Mouse (Mus musculus): ENCODE results near the gene Myo7a. TPM values are rescaled to one million over a fixed set of nuclear protein-coding genes. Genes with fewer than 3 reads are reported as not detected.

Myo7a gene
- polyA plus RNA-seq (2012; rRNA removed): 29.5 and 35.3 TPM in 2 replicates

DNA sequence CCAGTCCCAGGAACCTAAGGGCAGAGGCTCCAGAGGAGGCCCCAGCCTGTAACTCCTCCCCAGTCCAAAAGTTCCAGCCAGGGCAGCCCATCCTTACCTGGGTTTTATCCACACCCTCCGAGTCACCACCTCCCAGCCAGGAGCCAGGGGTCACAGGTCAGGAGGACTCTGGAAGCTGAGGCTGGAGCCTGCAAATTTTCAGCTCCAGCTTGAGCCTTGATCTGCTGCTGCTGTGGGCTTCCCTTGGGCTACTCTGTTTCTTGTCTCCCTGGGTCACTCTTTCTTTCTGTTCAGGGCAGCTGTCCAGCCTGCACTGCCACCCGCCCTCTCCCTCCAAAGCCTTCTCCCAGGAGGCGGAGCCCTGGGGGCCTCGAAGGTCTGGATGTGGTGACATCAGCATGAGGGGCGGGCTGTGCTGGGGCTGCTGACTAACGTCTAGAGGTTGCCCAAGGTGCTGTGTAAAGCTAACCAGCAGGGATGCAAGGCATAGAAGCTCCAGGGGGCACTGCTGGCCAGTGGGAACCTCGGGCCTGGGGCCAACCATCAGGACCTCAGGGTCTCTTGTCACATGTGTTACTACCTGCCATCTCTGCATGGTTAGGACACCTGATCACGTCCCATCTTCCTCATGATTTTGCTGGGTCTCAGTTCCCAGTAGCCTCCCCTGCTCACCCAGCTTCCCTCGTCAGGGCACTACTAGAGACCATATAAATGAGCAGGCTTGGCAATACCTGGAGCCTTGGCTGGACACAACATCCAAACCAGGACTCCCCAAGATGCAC lies at the start of gene Myo7a:
Gene Myo7a, minus strand, starts transcription at position 346 of the 782 bp plus-strand sequence.
- DNase-seq (ENCODE audit: low spot score): no peak

DNA sequence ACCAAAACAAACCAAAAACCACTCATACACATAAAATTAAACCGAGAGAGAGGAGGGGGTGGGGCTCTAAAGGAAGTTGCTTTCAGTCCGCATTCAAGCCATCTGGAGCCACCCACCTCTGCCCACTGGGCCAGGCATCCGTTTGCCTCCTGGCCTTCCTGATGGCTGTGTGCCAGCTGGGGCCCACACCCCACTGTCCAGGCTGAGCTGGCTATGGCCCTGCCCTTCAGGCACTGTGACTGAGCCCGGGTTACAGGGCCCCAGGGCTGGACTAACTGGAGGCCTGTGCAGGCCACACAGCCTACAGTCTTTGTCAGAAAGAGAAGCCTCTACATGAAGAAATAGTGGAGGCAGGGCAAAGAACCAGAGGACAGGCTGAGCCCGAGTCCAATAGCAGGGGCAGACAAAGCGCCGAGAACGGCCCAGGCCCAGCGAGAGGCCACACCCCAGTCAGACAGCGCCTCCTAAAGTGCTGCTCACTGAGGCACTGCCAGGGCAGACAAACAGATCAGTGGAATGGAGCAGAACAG lies 45.7 kb upstream of the Myo7a start:
- peak; percentile 68 for DNase-seq (ENCODE audit: low spot score)

DNA sequence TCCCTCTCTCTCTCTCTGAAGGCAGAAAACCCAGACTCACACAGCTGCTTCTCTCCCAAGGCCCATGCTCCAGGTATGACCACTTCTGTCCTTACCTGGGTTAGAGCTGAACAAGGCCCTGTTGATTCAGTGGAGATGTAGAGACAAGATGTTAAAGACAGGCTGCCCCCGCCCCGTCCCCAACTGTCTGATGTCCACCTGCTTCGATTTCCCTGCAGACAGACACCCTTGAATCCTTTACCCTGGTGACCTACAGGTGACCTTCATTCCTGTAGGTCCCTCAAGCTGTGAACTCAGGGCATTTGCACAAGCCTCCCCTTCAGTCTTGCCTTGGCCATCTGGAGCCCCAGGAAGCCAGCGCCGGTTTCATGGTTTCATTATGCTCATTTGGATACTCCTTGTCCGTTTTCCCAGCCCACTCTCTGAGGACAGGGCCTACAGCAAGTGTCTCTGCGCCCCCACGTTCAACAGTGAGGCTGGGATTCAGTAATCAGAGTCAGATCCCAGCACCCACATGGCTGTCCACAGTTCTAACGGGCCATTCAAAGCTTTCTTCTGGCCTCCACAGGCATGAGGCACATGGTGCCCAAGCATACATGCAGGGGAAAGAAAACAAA lies 45.2 kb upstream of the Myo7a start:
- no peak for DNase-seq (ENCODE audit: low spot score)

DNA sequence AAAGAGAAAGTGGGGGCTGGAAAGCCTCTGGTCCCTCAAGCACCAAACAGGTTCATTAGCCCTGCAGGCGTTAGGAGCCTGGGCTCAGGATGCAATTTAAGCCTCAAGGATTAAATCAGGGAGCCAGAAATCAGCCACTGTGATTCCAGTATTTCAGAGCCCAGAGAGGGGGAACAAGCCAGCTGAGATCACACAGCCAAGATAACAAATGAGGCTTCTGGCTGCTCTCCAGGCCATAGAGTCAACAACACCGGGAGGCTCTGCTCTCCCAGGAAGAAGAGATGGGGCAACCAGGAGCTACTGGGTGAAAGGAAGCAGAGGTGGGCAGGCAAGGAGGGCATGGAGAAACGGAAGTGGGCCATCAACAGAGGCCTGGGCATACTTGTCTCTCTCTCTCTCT lies 44.4 kb upstream of the Myo7a start:
- no peak for DNase-seq (ENCODE audit: low spot score)

DNA sequence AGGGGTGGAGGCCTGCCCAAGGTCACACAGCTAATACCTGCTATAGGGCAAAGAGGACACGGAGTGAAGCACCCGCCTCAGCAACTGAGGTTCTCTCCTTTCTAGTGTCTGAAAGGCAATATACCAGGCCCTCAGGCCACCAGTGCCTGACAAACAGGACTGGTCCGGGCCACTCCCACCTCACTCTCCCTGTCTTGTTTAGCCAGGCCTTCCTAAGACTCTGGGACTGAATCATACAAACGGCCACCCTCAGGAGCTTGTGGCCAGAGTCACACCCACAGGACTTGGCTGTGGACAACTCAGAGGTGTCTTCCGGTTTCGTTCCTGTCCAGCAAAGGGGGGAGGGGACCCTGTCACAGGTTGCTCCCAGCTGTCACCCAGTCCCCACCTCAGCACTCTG lies 42.9 kb upstream of the Myo7a start:
- DNase-seq (ENCODE audit: low spot score): no peak

DNA sequence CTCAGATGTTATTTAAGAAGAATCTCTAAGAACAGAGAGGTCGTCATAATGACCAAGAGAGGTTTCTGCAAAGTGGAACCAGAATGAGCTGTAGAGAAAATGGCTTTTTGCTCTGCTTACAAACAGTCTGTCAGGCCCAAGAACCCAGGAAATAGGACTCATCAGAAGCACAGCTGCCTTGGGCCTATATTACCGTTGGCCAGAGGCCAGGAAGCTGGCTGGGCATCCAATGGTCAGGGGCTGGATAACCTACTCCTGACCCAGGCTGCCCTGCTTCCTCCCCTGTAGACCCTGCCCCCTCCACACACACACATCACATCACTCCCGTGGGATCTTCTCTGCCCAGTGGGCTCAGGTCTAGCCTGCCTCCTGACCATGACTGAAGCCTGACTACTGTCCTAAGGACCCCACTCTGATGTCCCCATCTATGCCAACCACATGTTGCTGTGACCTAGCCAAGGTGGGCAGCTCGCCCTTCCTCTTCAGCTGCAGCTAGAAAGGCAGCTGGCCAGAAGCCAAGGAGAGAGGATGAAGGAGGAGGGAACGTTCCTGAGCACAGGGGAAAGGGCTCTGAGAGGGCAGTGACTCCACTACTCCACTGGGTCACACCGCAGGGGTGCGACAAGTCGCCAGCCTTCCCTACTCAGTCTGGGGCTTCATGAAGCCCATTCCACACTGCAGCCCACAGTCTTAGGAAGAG lies 40.9 kb upstream of the Myo7a start:
- no peak for DNase-seq (ENCODE audit: low spot score)

DNA sequence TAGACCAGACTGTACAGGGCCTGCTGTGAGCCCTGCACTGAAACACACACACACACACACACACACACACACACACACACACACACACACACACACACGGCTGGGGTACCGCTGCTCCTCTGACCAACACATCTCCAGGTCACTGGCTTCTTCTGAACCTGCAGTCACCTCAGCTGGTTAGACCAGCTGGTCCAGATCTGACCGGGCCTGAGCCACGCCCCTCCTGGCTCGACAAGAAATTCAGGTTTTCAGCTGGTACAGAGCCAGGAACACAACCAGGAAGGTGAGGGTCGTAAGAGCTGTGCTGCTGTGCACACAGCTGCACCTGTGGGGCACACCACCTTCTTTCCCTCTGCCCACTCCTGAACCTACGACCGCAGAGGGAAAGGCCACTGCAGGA lies 39.2 kb upstream of the Myo7a start:
- DNase-seq (ENCODE audit: low spot score): peak; percentile 64

DNA sequence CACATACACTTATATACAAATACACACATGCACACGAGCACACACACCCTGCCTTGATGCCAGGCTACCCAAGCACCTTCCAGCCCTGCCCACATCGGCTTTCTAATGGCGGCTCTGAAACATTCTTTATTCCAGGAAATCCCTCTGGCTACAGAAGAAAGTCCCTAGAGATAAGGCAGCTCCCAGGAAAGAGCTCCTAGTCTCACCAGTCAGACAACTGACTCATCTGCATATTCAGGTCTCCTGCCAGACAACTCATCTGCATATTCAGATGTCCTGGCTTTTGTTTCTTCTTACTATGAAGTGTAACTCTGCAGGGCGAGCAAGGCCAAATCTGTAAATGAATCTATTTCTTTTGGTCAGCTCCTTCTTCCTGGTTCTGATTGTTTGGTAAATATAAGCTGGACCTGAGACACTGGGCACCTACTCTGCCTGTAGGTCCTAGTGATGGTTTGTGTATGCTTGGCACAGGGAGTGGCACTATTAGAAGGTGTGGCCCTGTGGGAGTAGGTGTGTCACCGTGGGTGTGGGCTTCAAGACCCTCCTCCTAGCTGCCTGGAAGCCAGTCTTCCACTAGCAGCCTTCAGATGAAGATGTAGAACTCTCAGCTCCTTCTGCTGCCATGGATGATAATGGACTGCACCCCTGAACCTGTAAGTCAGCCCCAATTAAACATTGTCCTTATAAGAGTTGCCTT lies 38.5 kb upstream of the Myo7a start:
- no peak for DNase-seq (ENCODE audit: low spot score)

DNA sequence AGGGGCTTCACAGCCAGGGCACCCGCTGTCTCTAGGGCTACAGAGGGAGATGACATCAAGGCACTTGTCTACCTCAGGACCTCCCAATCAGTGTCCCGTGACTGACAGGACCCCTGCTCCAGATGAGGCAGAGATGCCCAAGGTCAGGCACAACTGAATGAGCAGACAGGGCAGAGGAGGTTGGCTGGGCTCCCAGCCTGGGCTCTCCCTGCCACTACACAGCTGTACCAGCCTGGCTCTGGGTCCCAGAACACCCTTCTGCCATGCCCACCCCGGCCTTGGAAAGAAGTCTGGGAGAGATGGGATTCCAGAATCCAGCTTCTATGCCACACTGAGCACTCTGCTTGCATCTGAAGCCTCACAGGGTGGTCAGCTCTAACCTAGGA lies 36.9 kb upstream of the Myo7a start:
- no peak for DNase-seq (ENCODE audit: low spot score)

DNA sequence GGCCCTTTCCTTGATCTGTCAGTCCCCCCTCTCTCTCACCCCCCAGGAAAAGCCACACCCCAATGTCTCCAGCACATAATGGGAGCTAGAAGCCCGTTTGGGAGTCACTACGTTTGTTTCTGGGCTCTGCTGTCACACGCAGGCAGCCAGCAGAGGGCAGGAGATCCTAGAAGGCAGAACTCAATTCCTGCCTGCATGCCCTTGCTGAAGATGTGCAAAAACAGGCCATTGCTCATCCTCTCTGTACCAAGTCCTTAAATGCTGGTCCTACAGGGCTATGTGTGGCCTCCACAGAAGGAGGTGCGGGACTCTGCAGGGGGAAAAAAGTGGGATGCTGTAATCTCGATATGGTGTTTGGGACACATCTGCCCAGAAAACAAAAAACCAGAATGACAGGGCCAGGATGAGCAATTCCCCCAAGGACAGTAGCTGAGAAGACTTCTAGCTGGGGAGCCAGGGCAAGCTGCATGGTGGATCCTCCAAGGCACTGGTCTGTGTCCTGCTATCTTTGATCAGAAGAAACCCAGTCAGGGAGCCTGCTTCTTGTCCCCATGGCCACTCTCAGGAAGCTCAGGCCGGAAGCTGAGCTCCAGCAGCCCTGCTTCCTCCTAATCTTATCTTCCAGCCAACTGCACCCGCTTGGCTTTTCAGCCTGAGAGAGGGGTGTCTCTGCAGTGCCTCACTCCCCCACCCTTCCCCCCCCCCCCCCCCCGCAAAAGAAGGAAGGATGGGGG lies 36.4 kb upstream of the Myo7a start:
- DNase-seq (ENCODE audit: low spot score): no peak

DNA sequence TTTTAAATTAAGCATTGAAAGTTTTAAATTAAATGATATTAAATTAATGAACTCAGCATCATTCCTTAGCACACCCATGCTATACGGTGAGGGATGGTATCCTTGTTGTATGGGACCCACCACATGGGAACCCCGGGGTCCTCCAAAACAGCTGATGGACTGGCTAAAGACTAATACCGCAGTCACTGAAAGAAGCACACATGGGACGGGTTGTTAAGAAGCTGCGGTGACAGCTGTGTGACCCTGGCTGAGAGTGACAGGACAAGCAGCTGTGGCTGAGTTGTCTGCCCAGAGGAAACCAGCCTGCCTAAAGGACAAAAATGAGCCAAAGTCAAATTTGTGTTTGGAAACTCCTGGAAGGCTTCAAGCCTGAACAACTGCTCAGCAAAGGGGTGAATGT lies 34.6 kb upstream of the Myo7a start:
- DNase-seq (ENCODE audit: low spot score): no peak

DNA sequence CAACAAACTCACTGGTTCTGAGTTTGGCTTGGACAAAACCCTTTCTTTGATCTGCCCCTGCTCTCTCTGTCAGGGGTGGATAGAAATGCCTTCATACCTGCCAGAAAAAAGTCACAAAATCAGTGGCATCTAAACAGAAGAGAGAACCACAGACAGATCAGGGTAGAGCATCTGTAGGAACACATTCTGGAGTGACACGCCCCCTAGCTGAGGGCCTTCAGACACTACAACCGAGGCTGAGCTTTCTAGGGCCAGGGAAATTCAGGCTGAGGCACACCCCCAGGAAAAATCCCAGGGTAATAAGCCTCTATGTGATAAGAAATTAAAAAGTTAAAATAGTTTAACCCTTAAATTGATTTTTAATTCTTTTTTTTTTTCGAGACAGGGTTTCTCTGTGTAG lies 34.0 kb upstream of the Myo7a start:
- no peak for DNase-seq (ENCODE audit: low spot score)

DNA sequence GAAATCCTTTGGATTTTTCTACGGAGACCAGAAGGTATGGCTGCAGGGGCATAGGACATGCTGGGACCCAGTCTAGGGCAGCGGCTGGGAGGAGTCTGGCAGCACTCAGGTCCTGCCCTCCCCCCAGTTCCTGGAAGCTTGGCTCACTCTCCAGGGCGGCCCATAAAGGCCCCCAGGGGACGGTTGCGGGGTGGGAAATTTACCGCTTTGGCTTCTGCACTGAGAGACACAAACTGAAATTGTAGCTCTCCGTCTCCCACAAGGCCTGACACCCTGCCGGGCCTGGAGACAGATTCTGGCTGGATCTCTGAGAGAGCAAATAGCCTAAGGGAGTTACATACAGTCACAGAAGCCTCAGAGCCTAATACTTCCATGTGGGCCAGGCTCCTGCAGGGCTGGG lies 33.1 kb upstream of the Myo7a start:
- no peak for DNase-seq (ENCODE audit: low spot score)

DNA sequence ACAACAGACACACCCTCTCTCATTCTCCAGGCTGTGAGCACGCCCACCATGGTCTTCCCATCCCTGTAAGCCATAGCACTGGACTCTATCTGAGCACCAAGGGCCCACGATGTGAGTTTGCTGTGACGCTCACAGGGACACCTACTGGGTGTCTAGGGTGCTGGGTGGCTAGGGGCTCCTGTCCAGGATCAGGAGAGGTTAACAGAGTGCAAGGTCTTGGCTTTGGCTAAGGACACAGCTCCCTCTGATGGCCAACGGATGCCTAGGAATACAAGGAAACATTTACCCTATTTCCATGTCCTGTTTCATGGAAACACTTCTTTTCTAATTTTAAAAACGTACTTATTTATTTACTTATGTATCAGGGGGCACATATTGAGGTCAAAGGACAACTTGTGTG lies 31.2 kb upstream of the Myo7a start:
- no peak for DNase-seq (ENCODE audit: low spot score)

DNA sequence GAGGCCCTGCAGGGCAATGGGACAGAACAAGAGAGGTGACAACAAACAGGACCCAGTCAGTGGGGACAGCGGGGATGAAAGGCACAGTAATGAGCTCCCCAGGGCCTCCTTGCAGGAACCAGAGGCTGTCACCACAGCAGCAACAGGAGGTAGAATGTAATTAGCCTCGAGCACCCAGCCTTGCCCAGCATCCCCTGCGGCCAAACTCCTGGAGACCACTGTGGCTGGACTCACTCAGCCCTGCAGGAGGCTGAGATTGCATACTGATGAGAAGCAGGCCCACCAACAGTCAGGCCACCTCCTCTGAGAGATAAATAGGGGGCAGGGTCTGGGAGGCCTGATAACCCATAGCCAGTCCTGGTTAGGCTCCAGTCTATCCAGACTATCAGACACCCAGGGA lies 30.5 kb upstream of the Myo7a start:
- no peak for DNase-seq (ENCODE audit: low spot score)

DNA sequence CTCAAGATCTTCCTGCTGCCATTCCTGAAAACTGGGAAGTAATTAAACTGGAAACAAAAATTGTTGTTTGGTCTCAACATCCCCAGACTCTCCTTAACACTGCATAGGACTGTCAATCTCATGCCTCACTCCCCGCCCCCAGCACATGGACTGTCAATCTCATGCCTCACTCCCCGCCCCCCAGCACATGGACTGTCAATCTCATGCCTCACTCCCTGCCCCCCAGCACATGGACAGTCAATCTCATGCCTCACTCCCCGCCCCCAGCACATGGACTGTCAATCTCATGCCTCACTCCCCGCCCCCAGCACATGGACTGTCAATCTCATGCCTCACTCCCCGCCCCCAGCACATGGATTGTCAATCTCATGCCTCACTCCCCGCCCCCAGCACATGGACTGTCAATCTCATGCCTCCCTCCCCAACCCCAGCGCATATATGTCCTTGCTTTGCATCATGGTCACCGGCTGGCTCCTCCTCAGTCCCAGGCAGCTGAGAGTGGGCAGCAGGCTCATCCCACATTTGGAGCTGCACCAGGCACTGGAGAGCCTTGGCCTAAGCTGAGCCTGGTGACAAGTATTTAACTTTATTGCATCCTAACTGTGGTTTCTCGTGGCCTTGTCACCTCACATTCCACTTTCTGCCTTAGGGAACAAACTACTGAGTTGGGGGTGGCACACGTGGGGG lies 29.5 kb upstream of the Myo7a start:
- no peak for DNase-seq (ENCODE audit: low spot score)

DNA sequence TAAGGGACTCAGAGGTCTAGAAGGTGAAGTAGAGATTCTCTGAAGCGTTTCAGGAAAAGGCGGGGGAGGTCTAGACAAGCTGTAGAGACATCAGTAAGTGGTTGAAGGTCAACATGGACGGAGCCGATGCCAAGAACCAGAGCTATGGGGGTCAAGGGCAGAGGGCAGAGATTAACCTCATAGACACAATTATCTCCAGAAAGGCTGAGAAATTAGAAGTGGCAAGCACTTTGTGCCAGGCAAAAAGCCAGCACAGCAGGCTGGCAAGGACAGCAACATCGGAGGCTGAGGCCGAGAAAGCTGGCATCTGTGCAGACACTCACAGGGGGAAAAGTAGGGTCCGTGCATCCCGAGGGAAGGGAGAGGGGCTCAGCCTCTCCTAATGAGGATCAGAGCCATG lies 28.4 kb upstream of the Myo7a start:
- no peak for DNase-seq (ENCODE audit: low spot score)

DNA sequence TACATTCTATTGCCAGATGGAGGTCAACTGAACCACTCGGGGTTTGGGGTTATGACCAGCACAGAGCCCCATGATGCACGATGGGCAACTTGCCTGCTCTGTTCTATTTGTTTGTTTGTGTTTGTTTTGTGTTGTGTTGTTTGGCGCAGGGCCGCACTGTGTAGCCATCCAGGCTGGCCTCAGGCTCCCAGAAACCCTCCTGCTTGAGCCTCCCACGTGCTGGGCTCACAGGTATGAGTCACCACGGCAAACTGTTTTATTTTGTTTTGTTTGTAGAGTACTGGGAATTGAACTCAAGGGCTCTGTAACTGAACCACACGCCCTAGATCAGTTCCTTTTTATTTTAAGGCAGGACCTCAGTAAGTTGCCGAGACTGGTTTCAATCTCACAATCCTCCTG lies 27.1 kb upstream of the Myo7a start:
- no peak for DNase-seq (ENCODE audit: low spot score)

DNA sequence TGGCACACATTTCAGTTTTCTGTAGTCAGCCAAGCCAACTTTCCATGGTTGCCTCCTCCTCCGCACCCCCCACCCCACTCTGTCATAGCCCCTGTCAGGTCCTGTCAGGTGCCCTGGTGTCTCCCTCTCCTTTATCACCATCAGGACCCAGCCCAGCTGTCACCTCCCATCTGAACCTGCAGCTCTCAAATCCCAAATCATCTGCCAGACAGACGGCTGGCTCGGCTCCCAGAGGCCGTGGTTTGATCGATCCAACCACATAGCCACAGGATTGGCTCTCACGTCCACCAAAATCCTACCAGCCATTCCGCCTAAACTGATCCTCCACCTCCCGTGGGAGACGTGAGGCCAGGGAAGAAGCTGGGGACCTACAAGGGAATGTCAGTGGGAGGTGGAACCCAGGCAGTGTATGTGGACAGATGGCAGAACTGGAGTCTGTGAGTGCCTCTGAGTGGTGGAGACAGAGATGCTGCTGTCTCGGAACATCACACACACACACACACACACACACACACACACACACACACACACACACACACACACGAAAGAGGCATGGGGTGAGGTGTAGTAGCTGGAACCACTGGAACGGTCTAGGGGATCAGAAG lies 26.6 kb upstream of the Myo7a start:
- DNase-seq (ENCODE audit: low spot score): no peak

DNA sequence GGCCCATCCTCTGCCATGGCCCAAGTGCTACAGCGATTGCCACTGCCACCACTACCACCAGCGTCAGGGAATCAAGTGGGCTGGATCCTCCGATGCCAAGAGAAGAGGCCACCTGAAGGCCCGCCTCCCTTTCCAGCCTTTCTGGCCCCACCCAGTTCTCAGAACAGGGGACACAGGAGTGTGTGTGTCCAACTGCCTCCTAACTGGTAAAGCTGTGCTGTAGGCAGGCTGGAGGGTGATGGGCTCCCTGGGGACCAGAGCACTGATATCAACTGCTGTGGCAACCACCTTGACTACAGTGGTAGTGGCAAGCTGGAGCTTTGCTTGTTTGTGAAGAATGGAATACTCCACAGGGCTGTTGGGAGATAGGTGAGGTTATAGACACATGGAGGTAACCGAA lies 26.1 kb upstream of the Myo7a start, which contains the start of gene Omp:
Gene Omp, minus strand, starts transcription at position 101 of the 400 bp plus-strand sequence.
- DNase-seq (ENCODE audit: low spot score): no peak
